Mouse (Mus musculus) liver, embryonic 12.5 days (tissue): Measurements from ENCODE around the gene Taf5l. TPM values are rescaled to one million over a fixed set of nuclear protein-coding genes. Genes with fewer than 3 reads are reported as not detected.

ENCODE experiments used
- ATAC-seq: fragments of 200-750 bp; cut with Nextera tagmentation; 2 replicates; pipeline ENCODE4 v1.8.0; 2017; ENCODE audit warnings: moderate number of reproducible peaks, mild to moderate bottlenecking, moderate library complexity
- H3K27ac ChIP-seq: fragments of 300-500 bp; sonication (generic); 2 replicates; pipeline ENCODE4 v1.5.1; 2016; ENCODE audit warnings: mild to moderate bottlenecking
- H3K27me3 ChIP-seq: fragments of 300-500 bp; sonication (generic); replicated peaks from 2 replicates; pipeline ENCODE4 v1.6.1; 2016; ENCODE audit warnings: mild to moderate bottlenecking, moderate library complexity
- H3K36me3 ChIP-seq: fragments of 300-500 bp; sonication (generic); 2 replicates; pipeline ENCODE4 v1.6.1; 2016; ENCODE audit warnings: mild to moderate bottlenecking, moderate library complexity
- H3K4me1 ChIP-seq: fragments of 300-500 bp; sonication (generic); 2 replicates; pipeline ENCODE4 v1.6.1; 2016
- H3K4me2 ChIP-seq: fragments of 300-500 bp; sonication (generic); 2 replicates; pipeline ENCODE4 v1.6.1; 2016; ENCODE audit warnings: mild to moderate bottlenecking, moderate library complexity
- H3K4me3 ChIP-seq: fragments of 300-500 bp; sonication (generic); 2 replicates; pipeline ENCODE4 v1.5.1; 2016; ENCODE audit warnings: mild to moderate bottlenecking, moderate library complexity
- H3K9ac ChIP-seq: fragments of 300-500 bp; sonication (generic); 2 replicates; pipeline ENCODE4 v1.6.1; 2016; ENCODE audit warnings: mild to moderate bottlenecking, moderate library complexity
- H3K9me3 ChIP-seq: fragments of 300-500 bp; sonication (generic); replicated peaks from 2 replicates; pipeline ENCODE4 v1.6.1; 2016; ENCODE audit warnings: mild to moderate bottlenecking, moderate library complexity
- WGBS: fragments of 180-500 bp; shearing (Covaris S2); methylation state at CpG from one replicate; pipeline ENCODE4 v1.1.7; 2016; ENCODE audit not compliant: insufficient replicate concordance; 5-methylcytosine and 5-hydroxymethylcytosine counted together
- polyA plus RNA-seq: library from polyadenylated mRNA; unstranded; fragments of >200 nt; fragmentation: Nextera tagmentation; extraction: Ambion mirVana; gene quantifications from 2 replicates; pipeline ENCODE4 v1.2.1, GENCODE M21; 2016

Gene Taf5l
- polyA plus RNA-seq: 47.2 and 48.0 TPM in 2 replicates

- peak within 1 kb of the TSS; percentile 91 for H3K4me2 ChIP-seq
- peak within 1 kb of the TSS; percentile 95 for H3K4me3 ChIP-seq
- no peaks in the 10 kb centered on the region for H3K9me3 ChIP-seq
- WGBS: under 1% methylated on average over 74 of the region's 74 CpGs
- peaks cover 61% of the 10 kb centered on the region for H3K4me1 ChIP-seq
- H3K27ac ChIP-seq: peak within 1 kb of the TSS; percentile 94
- peak within 1 kb of the TSS; percentile 94 for H3K9ac ChIP-seq
- peaks cover 41% of the 10 kb centered on the region for H3K36me3 ChIP-seq
- no peaks in the 10 kb centered on the region for H3K27me3 ChIP-seq
- ATAC-seq: peak; percentile 85
These were observed at the start of gene Taf5l, which contains the start of gene Urb2 for GRCm38 (mm10) chr8:124021237-124022227. TSS of gene Taf5l (minus strand) at chr8:124021397. TSS of gene Urb2 (plus strand) at chr8:124021508.

GRCm38 (mm10) chr8:124070363-124071324 lies 49.4 kb upstream of the Taf5l start:
- WGBS: 42% methylated on average over 18 of the region's 18 CpGs
- H3K9ac ChIP-seq: no peak overlapping the region
- H3K4me3 ChIP-seq: no peak overlapping the region
- H3K27me3 ChIP-seq: 0 out of 2 replicates have a peak, but pooled peaks cover 15% of the 10 kb centered on the region
- no peaks in the 10 kb centered on the region for H3K9me3 ChIP-seq
- H3K36me3 ChIP-seq: no peaks in the 10 kb centered on the region
- no peak for ATAC-seq
- H3K4me1 ChIP-seq: no peaks in the 10 kb centered on the region
- H3K27ac ChIP-seq: no peak overlapping the region
- H3K4me2 ChIP-seq: no peak overlapping the region

GRCm38 (mm10) chr8:124067059-124067750 lies 46.0 kb upstream of the Taf5l start:
- Histone ChIP-seq H3K27me3 (0 out of 2 replicates have a peak, but pooled peaks cover 10% of the 10 kb centered on the region), H3K4me3 (no peak overlapping the region), H3K9me3 (no peaks in the 10 kb centered on the region), H3K4me2 (no peak overlapping the region), H3K9ac (no peak overlapping the region), H3K4me1 (no peaks in the 10 kb centered on the region), H3K27ac (no peak overlapping the region), H3K36me3 (no peaks in the 10 kb centered on the region)
- ATAC-seq: no peak
- 67% methylated on average over 4 of the region's 4 CpGs for WGBS

GRCm38 (mm10) chr8:124066325-124067058 lies 45.3 kb upstream of the Taf5l start:
- Histone ChIP-seq H3K27me3 (0 out of 2 replicates have a peak, but pooled peaks cover 5% of the 10 kb centered on the region), H3K9me3 (no peaks in the 10 kb centered on the region), H3K4me2 (no peak overlapping the region), H3K9ac (no peak overlapping the region), H3K4me3 (no peak overlapping the region), H3K4me1 (no peaks in the 10 kb centered on the region), H3K36me3 (no peaks in the 10 kb centered on the region), H3K27ac (no peak overlapping the region)
- ATAC-seq: no peak
- WGBS: 44% methylated on average over 4 of the region's 4 CpGs

GRCm38 (mm10) chr8:124056832-124057655 lies 35.8 kb upstream of the Taf5l start:
- H3K9ac ChIP-seq: no peak overlapping the region
- H3K4me1 ChIP-seq: no peaks in the 10 kb centered on the region
- no peaks in the 10 kb centered on the region for H3K9me3 ChIP-seq
- ATAC-seq: no peak
- H3K4me2 ChIP-seq: no peak overlapping the region
- no peak overlapping the region for H3K4me3 ChIP-seq
- no peak overlapping the region for H3K27ac ChIP-seq
- 65% methylated on average over 11 of the region's 11 CpGs for WGBS
- no peaks in the 10 kb centered on the region for H3K36me3 ChIP-seq
- no peaks in the 10 kb centered on the region for H3K27me3 ChIP-seq

GRCm38 (mm10) chr8:124052568-124052967 lies 31.4 kb upstream of the Taf5l start:
- H3K4me1 ChIP-seq: no peaks in the 10 kb centered on the region
- WGBS: 56% methylated on average over 4 of the region's 4 CpGs
- H3K4me3 ChIP-seq: no peak overlapping the region
- H3K9me3 ChIP-seq: no peaks in the 10 kb centered on the region
- no peak overlapping the region for H3K9ac ChIP-seq
- peaks cover 27% of the 10 kb centered on the region for H3K36me3 ChIP-seq
- H3K27me3 ChIP-seq: no peaks in the 10 kb centered on the region
- no peak overlapping the region for H3K27ac ChIP-seq
- ATAC-seq: no peak
- no peak overlapping the region for H3K4me2 ChIP-seq

GRCm38 (mm10) chr8:124052110-124052509 lies 30.9 kb upstream of the Taf5l start:
- 0 out of 2 replicates have a peak, but pooled peaks have one; percentile 15 for ATAC-seq
- Histone ChIP-seq H3K36me3 (peaks cover 31% of the 10 kb centered on the region), H3K4me2 (no peak overlapping the region), H3K9ac (no peak overlapping the region), H3K9me3 (no peaks in the 10 kb centered on the region), H3K4me3 (no peak overlapping the region), H3K4me1 (no peaks in the 10 kb centered on the region), H3K27ac (no peak overlapping the region), H3K27me3 (no peaks in the 10 kb centered on the region)
- WGBS: 45% methylated on average over 3 of the region's 3 CpGs

- Histone ChIP-seq H3K27me3 (no peaks in the 10 kb centered on the region), H3K27ac (peak overlapping the region; percentile 50), H3K4me1 (peaks cover 7% of the 10 kb centered on the region), H3K4me3 (no peak overlapping the region), H3K9me3 (no peaks in the 10 kb centered on the region), H3K4me2 (0 out of 2 replicates have a peak overlapping the region, but pooled peaks have one; percentile 8), H3K36me3 (peaks cover 87% of the 10 kb centered on the region), H3K9ac (no peak overlapping the region)
- WGBS: 70% methylated on average over 8 of the region's 8 CpGs
- ATAC-seq: peak; percentile 77
These were observed 24.7 kb upstream of the Taf5l start for GRCm38 (mm10) chr8:124045856-124046255.

GRCm38 (mm10) chr8:124044931-124045330 lies 23.7 kb upstream of the Taf5l start:
- Histone ChIP-seq H3K4me2 (no peak overlapping the region), H3K27me3 (no peaks in the 10 kb centered on the region), H3K27ac (no peak overlapping the region), H3K36me3 (peaks cover 87% of the 10 kb centered on the region), H3K4me1 (peaks cover 7% of the 10 kb centered on the region), H3K9ac (no peak overlapping the region), H3K9me3 (no peaks in the 10 kb centered on the region), H3K4me3 (no peak overlapping the region)
- ATAC-seq: no peak
- WGBS: 90% methylated on average over 12 of the region's 12 CpGs

GRCm38 (mm10) chr8:124044421-124044820 lies 23.2 kb upstream of the Taf5l start:
- H3K27ac ChIP-seq: no peak overlapping the region
- 86% methylated on average over 5 of the region's 5 CpGs for WGBS

More at GRCm38 (mm10) chr8:124044421-124044820, 23.2 kb upstream of the Taf5l start:
- Histone ChIP-seq H3K4me3 (no peak overlapping the region), H3K9ac (no peak overlapping the region), H3K27me3 (no peaks in the 10 kb centered on the region), H3K4me1 (peaks cover 7% of the 10 kb centered on the region), H3K4me2 (no peak overlapping the region), H3K9me3 (no peaks in the 10 kb centered on the region), H3K36me3 (peaks cover 87% of the 10 kb centered on the region)
- ATAC-seq: no peak
